Mouse (Mus musculus) kidney, adult 2 months (tissue): Measurements from ENCODE around the gene Gm49396.

Experiments used
- CTCF ChIP-seq: fragments of 200-500 bp; conservative IDR thresholded peaks from 2 replicates; pipeline ENCODE4 v1.5.1; 2011; ENCODE audit warnings: low read depth, mild to moderate bottlenecking, control low read depth, low read length, moderate library complexity, mixed read lengths; ENCODE audit not compliant: insufficient read depth, insufficient read length
- POLR2A ChIP-seq: fragments of 200-500 bp; IDR thresholded peaks from one replicate; pipeline ENCODE4 v1.6.1; 2011; ENCODE audit warnings: low read depth, low read length, control low read depth

DNA sequence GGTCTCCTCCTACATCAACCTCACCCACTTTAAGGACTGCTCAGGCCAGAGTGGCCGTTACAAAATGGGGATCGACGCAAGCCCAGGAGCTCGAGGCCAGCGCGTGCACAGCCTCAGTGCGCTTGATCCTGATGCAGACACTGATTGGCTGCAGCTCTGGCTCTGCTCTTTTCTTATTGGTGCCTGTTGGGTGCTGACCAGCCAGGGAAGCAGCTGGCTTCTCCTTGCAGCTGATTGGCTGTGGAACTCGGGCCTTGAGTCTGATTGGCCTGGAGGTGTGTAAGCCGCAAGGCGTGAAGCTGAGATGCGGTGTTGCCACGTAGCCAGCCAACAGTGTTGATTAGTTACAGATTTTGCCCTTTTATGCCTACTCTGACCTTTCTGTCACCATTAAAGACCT lies 35.6 kb downstream of the Gm49396 start, which contains the start of gene Zbtb32:
- TF ChIP-seq CTCF (no peak), POLR2A (no peak)
